Mouse (Mus musculus): Measurements from ENCODE around the gene Fam169b. TPM values are rescaled to one million over a fixed set of nuclear protein-coding genes. Genes with fewer than 3 reads are reported as not detected.

The Fam169b gene
- polyA plus RNA-seq, 2 experiments = 0.28 to 0.30 TPM

- H3K4me3 ChIP-seq (ENCODE audit: insufficient read depth in 1 of 2, low read depth in 2 of 2, low read length in 2 of 2) = no peak overlapping the region
- no peak overlapping the region for H3K9ac ChIP-seq (replicated peaks)
- no peak for ATAC-seq (ENCODE audit: insufficient read depth)
- TF ChIP-seq CTCF (IDR thresholded peaks at IDR 0.05; ENCODE audit: low read depth) (no peak), EP300 (IDR thresholded peaks at IDR 0.05; ENCODE audit: low read depth) (no peak)
- no peak overlapping the region for H3K27ac ChIP-seq
- DNase-seq (ENCODE audit: low read depth in 3 of 3, low spot score in 3 of 3) = no peak
- H3K27me3 ChIP-seq (ENCODE audit: control insufficient read depth, insufficient read depth, low read length) = no peaks in the 10 kb centered on the region
- 67% methylated on average over 10 of the region's 10 CpGs for WGBS (ENCODE audit: insufficient replicate concordance)
- H3K4me1 ChIP-seq (replicated peaks; ENCODE audit: control insufficient read depth in 2 of 2, insufficient read depth in 2 of 2, low read length in 1 of 2) = no peaks in the 10 kb centered on the region
- no peaks in the 10 kb centered on the region for H3K36me3 ChIP-seq (replicated peaks; ENCODE audit: control insufficient read depth, insufficient read depth, low read depth)
- no peak overlapping the region for H3K4me2 ChIP-seq (ENCODE audit: low read depth)
- no peaks in the 10 kb centered on the region for H3K9me3 ChIP-seq (ENCODE audit: control insufficient read depth, low read length)
Observed at GRCm38 (mm10) chr7:68345963-68346362, 72.3 kb downstream of the Fam169b start.

- H3K4me2 ChIP-seq (ENCODE audit: low read depth) = no peak overlapping the region
- H3K27me3 ChIP-seq (ENCODE audit: control insufficient read depth, insufficient read depth, low read length) = no peaks in the 10 kb centered on the region
- no peak overlapping the region for H3K9ac ChIP-seq (replicated peaks)
- H3K9me3 ChIP-seq (ENCODE audit: control insufficient read depth, low read length) = no peaks in the 10 kb centered on the region
- no peak overlapping the region for H3K27ac ChIP-seq
- no peak for DNase-seq (ENCODE audit: low read depth in 3 of 3, low spot score in 3 of 3)
- 63% methylated on average over 11 of the region's 11 CpGs for WGBS (ENCODE audit: insufficient replicate concordance)
- H3K36me3 ChIP-seq (replicated peaks; ENCODE audit: control insufficient read depth, insufficient read depth, low read depth) = no peaks in the 10 kb centered on the region
- ATAC-seq (ENCODE audit: insufficient read depth) = no peak
- H3K4me1 ChIP-seq (replicated peaks; ENCODE audit: control insufficient read depth in 2 of 2, insufficient read depth in 2 of 2, low read length in 1 of 2) = no peaks in the 10 kb centered on the region
- no peak overlapping the region for H3K4me3 ChIP-seq (ENCODE audit: insufficient read depth in 1 of 2, low read depth in 2 of 2, low read length in 2 of 2)
- no peak for TF ChIP-seq EP300 (IDR thresholded peaks at IDR 0.05; ENCODE audit: low read depth)
- no peak for TF ChIP-seq CTCF (IDR thresholded peaks at IDR 0.05; ENCODE audit: low read depth)
Observed at GRCm38 (mm10) chr7:68355325-68356076, 81.9 kb downstream of the Fam169b start.

GRCm38 (mm10) chr7:68357407-68357806 is 83.8 kb downstream of the Fam169b start:
- ATAC-seq (ENCODE audit: insufficient read depth) = no peak

GRCm38 (mm10) chr7:68362609-68363008 is 89.0 kb downstream of the Fam169b start:
- Histone ChIP-seq H3K4me3 (ENCODE audit: insufficient read depth in 1 of 2, low read depth in 2 of 2, low read length in 2 of 2) (no peak overlapping the region), H3K27me3 (ENCODE audit: control insufficient read depth, insufficient read depth, low read length) (no peaks in the 10 kb centered on the region), H3K9ac (replicated peaks) (no peak overlapping the region), H3K9me3 (ENCODE audit: control insufficient read depth, low read length) (no peaks in the 10 kb centered on the region), H3K4me1 (replicated peaks; ENCODE audit: control insufficient read depth in 2 of 2, insufficient read depth in 2 of 2, low read length in 1 of 2) (no peaks in the 10 kb centered on the region), H3K36me3 (replicated peaks; ENCODE audit: control insufficient read depth, insufficient read depth, low read depth) (no peaks in the 10 kb centered on the region), H3K27ac (no peak overlapping the region), H3K4me2 (ENCODE audit: low read depth) (no peak overlapping the region)
- no peak for ATAC-seq (ENCODE audit: insufficient read depth)
- DNase-seq (ENCODE audit: low read depth in 3 of 3, low spot score in 3 of 3) = no peak
- WGBS (ENCODE audit: insufficient replicate concordance) = 48% methylated on average over 7 of the region's 7 CpGs
- TF ChIP-seq EP300 (IDR thresholded peaks at IDR 0.05; ENCODE audit: low read depth) (no peak), CTCF (IDR thresholded peaks at IDR 0.05; ENCODE audit: low read depth) (no peak)

More at GRCm38 (mm10) chr7:68357407-68357806, 83.8 kb downstream of the Fam169b start:
- 16% methylated on average over 7 of the region's 7 CpGs for WGBS (ENCODE audit: insufficient replicate concordance)
- no peak overlapping the region for H3K9ac ChIP-seq (replicated peaks)
- no peaks in the 10 kb centered on the region for H3K27me3 ChIP-seq (ENCODE audit: control insufficient read depth, insufficient read depth, low read length)
- no peaks in the 10 kb centered on the region for H3K9me3 ChIP-seq (ENCODE audit: control insufficient read depth, low read length)
- no peaks in the 10 kb centered on the region for H3K4me1 ChIP-seq (replicated peaks; ENCODE audit: control insufficient read depth in 2 of 2, insufficient read depth in 2 of 2, low read length in 1 of 2)
- H3K4me2 ChIP-seq (ENCODE audit: low read depth) = no peak overlapping the region
- H3K27ac ChIP-seq = no peak overlapping the region
- no peak overlapping the region for H3K4me3 ChIP-seq (ENCODE audit: insufficient read depth in 1 of 2, low read depth in 2 of 2, low read length in 2 of 2)
- DNase-seq (ENCODE audit: low read depth in 3 of 3, low spot score in 3 of 3) = peak; percentile 7 to 12 (median 11)
- TF ChIP-seq CTCF (IDR thresholded peaks at IDR 0.05; ENCODE audit: low read depth) (peak; percentile 84), EP300 (IDR thresholded peaks at IDR 0.05; ENCODE audit: low read depth) (no peak)
- no peaks in the 10 kb centered on the region for H3K36me3 ChIP-seq (replicated peaks; ENCODE audit: control insufficient read depth, insufficient read depth, low read depth)

GRCm38 (mm10) chr7:68365711-68366110 is 92.1 kb downstream of the Fam169b start:
- Histone ChIP-seq H3K27ac (no peak overlapping the region), H3K4me2 (ENCODE audit: low read depth) (no peak overlapping the region), H3K9ac (replicated peaks) (no peak overlapping the region), H3K9me3 (ENCODE audit: control insufficient read depth, low read length) (no peaks in the 10 kb centered on the region), H3K36me3 (replicated peaks; ENCODE audit: control insufficient read depth, insufficient read depth, low read depth) (no peaks in the 10 kb centered on the region), H3K4me3 (ENCODE audit: insufficient read depth in 1 of 2, low read depth in 2 of 2, low read length in 2 of 2) (no peak overlapping the region), H3K27me3 (ENCODE audit: control insufficient read depth, insufficient read depth, low read length) (no peaks in the 10 kb centered on the region), H3K4me1 (replicated peaks; ENCODE audit: control insufficient read depth in 2 of 2, insufficient read depth in 2 of 2, low read length in 1 of 2) (no peaks in the 10 kb centered on the region)
- no peak for TF ChIP-seq EP300 (IDR thresholded peaks at IDR 0.05; ENCODE audit: low read depth)
- no peak for TF ChIP-seq CTCF (IDR thresholded peaks at IDR 0.05; ENCODE audit: low read depth)
- DNase-seq (ENCODE audit: low read depth in 3 of 3, low spot score in 3 of 3) (no peak), ATAC-seq (ENCODE audit: insufficient read depth) (no peak)
- WGBS (ENCODE audit: insufficient replicate concordance) = 68% methylated on average over 9 of the region's 9 CpGs
